Mouse (Mus musculus) activated CD4-positive, CD25-positive, alpha-beta regulatory T cell (primary cell): ENCODE results near the gene Acy3. TPM values are rescaled to one million over a fixed set of nuclear protein-coding genes. Genes with fewer than 3 reads are reported as not detected.

ENCODE experiments used
- polyA plus RNA-seq, 2 experiments: library from polyadenylated mRNA; unstranded; fragments of 100-300 nt; shearing (Covaris generic); gene quantifications; one replicate each; pipeline ENCODE4 v1.2.1; 2017

Acy3 gene
- polyA plus RNA-seq: under 1 TPM in 1 of 2 experiments, not detected in 1; 0.66 TPM

GRCm38 (mm10) chr19:3986334-3986733 is at the start of gene Acy3:
TSS of gene Acy3 (plus strand) at chr19:3986570.

GRCm38 (mm10) chr19:3958470-3958869 is 27.9 kb upstream of the Acy3 start, which contains the start of gene Aldh3b3:
TSS of gene Aldh3b3 (plus strand) at chr19:3958645.

GRCm38 (mm10) chr19:3972229-3972628 is 14.1 kb upstream of the Acy3 start, which contains the start of gene Aldh3b2:
TSS of gene Aldh3b2 (plus strand) at chr19:3972328.

GRCm38 (mm10) chr19:3992416-3992815 is 6.0 kb downstream of the Acy3 start, which contains the start of gene Tbx10:
TSS of gene Tbx10 (plus strand) at chr19:3992752.

GRCm38 (mm10) chr19:4000119-4000900 is 13.9 kb downstream of the Acy3 start, which contains the start of the genes Nudt8 and Gm49405:
TSS of gene Nudt8 (plus strand) at chr19:4000580.
TSS of gene Gm49405 (plus strand) at chr19:4000626.

GRCm38 (mm10) chr19:4003112-4003511 is 16.7 kb downstream of the Acy3 start, which contains the start of gene Doc2g:
TSS of gene Doc2g (plus strand) at chr19:4003313.

GRCm38 (mm10) chr19:4012432-4013022 is 26.2 kb downstream of the Acy3 start, which contains the start of gene Ndufv1:
TSS of gene Ndufv1 (minus strand) at chr19:4012806.

GRCm38 (mm10) chr19:4037788-4038232 is 51.4 kb downstream of the Acy3 start, which contains the start of gene Gstp1:
TSS of gene Gstp1 (minus strand) at chr19:4037985.

Other genes with a start within 250 kb of the Acy3 start
- 10 to 100 TPM; 62.5 to 74.5 TPM for gene Kmt5b, start 219.1 kb upstream of the Acy3 start, polyA plus RNA-seq
- 10 to 100 TPM in 1 of 2 experiments, 1 to 10 TPM in 1; 7.6 to 13.0 TPM for gene Chka, start 134.8 kb upstream of the Acy3 start, polyA plus RNA-seq
- 10 to 100 TPM; 58.6 to 70.8 TPM for gene Tcirg1, start 79.4 kb upstream of the Acy3 start, polyA plus RNA-seq
- gene Ndufs8, start 73.8 kb upstream of the Acy3 start, polyA plus RNA-seq: 100 to 1,000 TPM; 218 to 241 TPM
- 1 to 10 TPM in 1 of 2 experiments, under 1 TPM in 1; 0.63 to 1.3 TPM for gene Aldh3b1, start 56.8 kb upstream of the Acy3 start, polyA plus RNA-seq
- 10 to 100 TPM; 24.4 to 40.8 TPM for gene Unc93b1, start 51.4 kb upstream of the Acy3 start, polyA plus RNA-seq
- gene Aldh3b3, start 27.9 kb upstream of the Acy3 start, polyA plus RNA-seq: under 1 TPM in 1 of 2 experiments, not detected in 1; 0.20 TPM
- not detected for gene Aldh3b2, start 14.2 kb upstream of the Acy3 start, polyA plus RNA-seq
- under 1 TPM in 1 of 2 experiments, not detected in 1; 0.12 TPM for gene Tbx10, start 6.2 kb downstream of the Acy3 start, polyA plus RNA-seq
- 10 to 100 TPM; 11.5 to 24.3 TPM for gene Nudt8, start 14.0 kb downstream of the Acy3 start, polyA plus RNA-seq
- 1 to 10 TPM in 1 of 2 experiments, under 1 TPM in 1; 0.42 to 2.4 TPM for gene Gm49405, start 14.1 kb downstream of the Acy3 start, polyA plus RNA-seq
- 1 to 10 TPM in 1 of 2 experiments, under 1 TPM in 1; 0.52 to 4.1 TPM for gene Doc2g, start 16.7 kb downstream of the Acy3 start, polyA plus RNA-seq
- gene Ndufv1, start 26.2 kb downstream of the Acy3 start, polyA plus RNA-seq: 100 to 1,000 TPM; 134 to 170 TPM
- gene Gstp1, start 51.4 kb downstream of the Acy3 start, polyA plus RNA-seq: 100 to 1,000 TPM; 602 to 648 TPM
- 10 to 100 TPM in 1 of 2 experiments, 1 to 10 TPM in 1; 2.0 to 12.8 TPM for gene Gstp2, start 59.5 kb downstream of the Acy3 start, polyA plus RNA-seq
- gene Gstp3, start 73.0 kb downstream of the Acy3 start, polyA plus RNA-seq: 100 to 1,000 TPM; 132 to 137 TPM
- not detected for gene Cabp2, start 95.0 kb downstream of the Acy3 start, polyA plus RNA-seq
- 100 to 1,000 TPM; 721 to 747 TPM for gene Cdk2ap2, start 110.6 kb downstream of the Acy3 start, polyA plus RNA-seq
- 100 to 1,000 TPM; 256 to 279 TPM for gene Pitpnm1, start 113.4 kb downstream of the Acy3 start, polyA plus RNA-seq
- gene Aip, start 139.3 kb downstream of the Acy3 start, polyA plus RNA-seq: 100 to 1,000 TPM; 195 to 206 TPM
- gene Gpr152, start 153.2 kb downstream of the Acy3 start, polyA plus RNA-seq: not detected
- gene Cabp4, start 157.5 kb downstream of the Acy3 start, polyA plus RNA-seq: under 1 TPM; 0.16 to 0.52 TPM
- 100 to 1,000 TPM; 293 to 521 TPM for gene Coro1b, start 162.0 kb downstream of the Acy3 start, polyA plus RNA-seq
- 1,000 to 10,000 TPM; 1,707 to 1,870 TPM for gene Ptprcap, start 167.0 kb downstream of the Acy3 start, polyA plus RNA-seq
- 10 to 100 TPM; 43.4 to 45.2 TPM for gene Rps6kb2, start 176.8 kb downstream of the Acy3 start, polyA plus RNA-seq
- gene Carns1, start 188.9 kb downstream of the Acy3 start, polyA plus RNA-seq: 10 to 100 TPM; 11.8 to 20.0 TPM
- gene Tbc1d10c, start 204.7 kb downstream of the Acy3 start, polyA plus RNA-seq: 100 to 1,000 TPM; 624 to 764 TPM
- 1,000 to 10,000 TPM; 1,254 to 1,335 TPM for gene Ppp1ca, start 205.5 kb downstream of the Acy3 start, polyA plus RNA-seq
- gene Rad9a, start 215.1 kb downstream of the Acy3 start, polyA plus RNA-seq: 10 to 100 TPM; 43.8 to 69.5 TPM
- 10 to 100 TPM; 20.4 to 31.3 TPM for gene Clcf1, start 227.7 kb downstream of the Acy3 start, polyA plus RNA-seq
- not detected for gene AC109138.7, start 227.8 kb downstream of the Acy3 start, polyA plus RNA-seq
- gene Pold4, start 245.3 kb downstream of the Acy3 start, polyA plus RNA-seq: 100 to 1,000 TPM; 124 to 142 TPM